Comparison of ENCODE assay signal across 10 mouse cellular contexts in the genomic region with DNA sequence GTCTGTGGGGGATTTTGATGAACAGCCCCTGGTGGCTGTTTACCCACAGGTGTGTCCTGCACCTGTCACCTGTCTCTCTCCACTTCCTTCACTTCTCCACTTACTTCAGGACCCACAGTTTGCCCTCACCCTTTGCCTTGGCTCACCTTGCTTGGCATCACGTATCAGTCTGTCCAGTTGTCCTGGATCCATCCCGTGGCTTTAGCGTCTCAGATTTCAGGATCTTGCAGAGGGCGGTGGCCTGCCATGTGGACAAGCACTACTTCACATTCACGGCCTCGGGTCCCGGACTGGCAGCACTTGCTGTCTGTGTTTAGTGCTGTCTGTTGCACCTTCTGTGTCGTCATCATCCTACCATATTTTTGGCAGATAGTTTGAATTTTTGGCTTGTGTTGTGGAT. TPM values are rescaled to one million over a fixed set of nuclear protein-coding genes. Genes with fewer than 3 reads are reported as not detected.
DNase-seq lines count a peak whose midpoint lies in the region; ATAC-seq lines count a peak whose summit lies in the region.
"Had no signal": no experiment of that assay in that cellular context is flagged by ENCODE, and none has a peak within 500 bp of the region (broad histone marks: within the 10 kb centered on the region; RNA-seq: fewer than 3 reads in every experiment).

No protein-coding gene starts in this region.

- DNase-seq in gastrocnemius, adult 18-20 months (ENCODE audit: low spot score): peak; percentile 31
- no peak for DNase-seq in gastrocnemius, postnatal 4 days (ENCODE audit: low spot score in 2 of 2)
- DNase-seq in kidney, postnatal 14 days: no peak
- DNase-seq in embryonic facial prominence, embryonic 10.5 days (ENCODE audit: low spot score): peak; percentile 19
- DNase-seq in adrenal gland, adult 18-20 months (ENCODE audit: low spot score in 2 of 2): no peak
- DNase-seq in thymus, adult 18-20 months: no peak

- ATAC-seq in kidney, embryonic 16.5 days (ENCODE audit: low FRiP score, low TSS enrichment): peak; percentile 60
- no peak for ATAC-seq in liver, embryonic 16.5 days (ENCODE audit: low read depth)

- 21% methylated on average over 8 of the region's 8 CpGs for WGBS in kidney, embryonic 16.5 days
- 49% methylated on average over 8 of the region's 8 CpGs for WGBS in embryonic facial prominence, embryonic 10.5 days
- 55% methylated on average over 8 of the region's 8 CpGs for whole genome bisulfite sequencing in liver, embryonic 16.5 days (ENCODE audit: insufficient replicate concordance)

- H3K9ac ChIP-seq in kidney, embryonic 16.5 days (replicated peaks; ENCODE audit: low read length): no peak overlapping the region
- no peak overlapping the region for H3K9ac ChIP-seq in liver, embryonic 16.5 days (ENCODE audit: low read depth, low read length)
- H3K9ac ChIP-seq: embryonic facial prominence, embryonic 12.5 days had no signal

- peaks cover 32% of the 10 kb centered on the region for H3K4me1 ChIP-seq in kidney, embryonic 16.5 days (ENCODE audit: insufficient read depth, low read length)
- peaks cover 38% of the 10 kb centered on the region for H3K4me1 ChIP-seq in embryonic facial prominence, embryonic 10.5 days
- H3K4me1 ChIP-seq in liver, embryonic 16.5 days (ENCODE audit: control insufficient read depth, low read depth, low read length): peaks cover 73% of the 10 kb centered on the region

- H3K36me3 ChIP-seq in kidney, embryonic 16.5 days (ENCODE audit: insufficient read depth, low read length): no peaks in the 10 kb centered on the region
- 0 out of 2 replicates have a peak, but pooled peaks cover under 1% of the 10 kb centered on the region for H3K36me3 ChIP-seq in embryonic facial prominence, embryonic 10.5 days (replicated peaks)
- no peaks in the 10 kb centered on the region for H3K36me3 ChIP-seq in liver, embryonic 16.5 days (ENCODE audit: control insufficient read depth, insufficient read depth)
- H3K36me3 ChIP-seq: embryonic facial prominence, embryonic 12.5 days had no signal

- H3K4me3 ChIP-seq in kidney, embryonic 16.5 days (ENCODE audit: low read length): no peak overlapping the region
- H3K4me3 ChIP-seq in embryonic facial prominence, embryonic 10.5 days: no peak overlapping the region
- no peak overlapping the region for H3K4me3 ChIP-seq in liver, embryonic 16.5 days (ENCODE audit: low read depth, low read length)
- H3K4me3 ChIP-seq: embryonic facial prominence, embryonic 12.5 days had no signal

- no peak overlapping the region for H3K4me2 ChIP-seq in kidney, embryonic 16.5 days (replicated peaks; ENCODE audit: low read depth, low read length)
- no peak overlapping the region for H3K4me2 ChIP-seq in liver, embryonic 16.5 days (ENCODE audit: low read depth, low read length)
- H3K4me2 ChIP-seq: embryonic facial prominence, embryonic 12.5 days had no signal

- no peak overlapping the region for H3K27ac ChIP-seq in kidney, embryonic 16.5 days (ENCODE audit: low read length)
- no peak overlapping the region; the same call in 1 of the 2 replicates for H3K27ac ChIP-seq in embryonic facial prominence, embryonic 10.5 days (replicated peaks)
- H3K27ac ChIP-seq in liver, embryonic 16.5 days (ENCODE audit: low read length): peak overlapping the region; percentile 14; the same call in 1 of the 2 replicates
- H3K27ac ChIP-seq: embryonic facial prominence, embryonic 12.5 days; heart, adult 2 months had no signal

- no peaks in the 10 kb centered on the region for H3K9me3 ChIP-seq in kidney, embryonic 16.5 days (ENCODE audit: low read length)
- no peaks in the 10 kb centered on the region for H3K9me3 ChIP-seq in embryonic facial prominence, embryonic 10.5 days
- H3K9me3 ChIP-seq in liver, embryonic 16.5 days (replicated peaks; ENCODE audit: control insufficient read depth, low read length): no peaks in the 10 kb centered on the region
- H3K9me3 ChIP-seq: embryonic facial prominence, embryonic 12.5 days had no signal

- H3K27me3 ChIP-seq in kidney, embryonic 16.5 days (ENCODE audit: insufficient read depth, low read length): no peaks in the 10 kb centered on the region
- no peaks in the 10 kb centered on the region for H3K27me3 ChIP-seq in embryonic facial prominence, embryonic 10.5 days (replicated peaks; ENCODE audit: low read depth, poor library complexity, severe bottlenecking)
- no peaks in the 10 kb centered on the region for H3K27me3 ChIP-seq in liver, embryonic 16.5 days (ENCODE audit: control insufficient read depth, insufficient read depth, low read depth, low read length)
- H3K27me3 ChIP-seq: embryonic facial prominence, embryonic 12.5 days had no signal

RNA-seq across cellular contexts. Expression of gene Ugcg, which starts 10.7 kb away (rescaled TPM):
- 1 to 10 TPM; 5.5 to 6.2 TPM for total RNA-seq in gastrocnemius, adult 18-20 months (2021)
- 10 to 100 TPM; 28.0 to 29.0 TPM for total RNA-seq in gastrocnemius, postnatal 4 days (2021)
- 6.6 and 6.7 TPM in 2 replicates for polyA plus RNA-seq in kidney, embryonic 16.5 days (2015; fragmentation: Nextera tagmentation; extraction: Ambion mirVana)
- polyA plus RNA-seq in embryonic facial prominence, embryonic 10.5 days (2016; fragmentation: Nextera tagmentation; extraction: Ambion mirVana): 9.1 and 9.9 TPM in 2 replicates
- 4.6 and 4.8 TPM in 2 replicates for polyA plus RNA-seq in liver, embryonic 16.5 days (2015; fragmentation: Nextera tagmentation; extraction: Ambion mirVana)
- total RNA-seq in adrenal gland, adult 18-20 months (2021): 10 to 100 TPM; 31.7 to 32.0 TPM

Comparison
In these comparisons a context has a peak if more than half of its experiments do, and no peak if none do; other contexts are left out.
1. DNase-seq: peak in gastrocnemius, adult 18-20 months (single experiment) and embryonic facial prominence, embryonic 10.5 days (single experiment); none in gastrocnemius, postnatal 4 days (0 of 2), kidney, postnatal 14 days (single experiment), adrenal gland, adult 18-20 months (0 of 2) and thymus, adult 18-20 months (0 of 2).
2. RNA of gene Ugcg, which starts 10.7 kb away (total RNA-seq): 31.7 to 32.0 TPM in adrenal gland, adult 18-20 months and 28.0 to 29.0 TPM in gastrocnemius, postnatal 4 days; 5.5 to 6.2 TPM in gastrocnemius, adult 18-20 months; every median in the first group is over 4 times any median in the second.